Mouse (Mus musculus) myocyte (in vitro differentiated cells): Measurements from ENCODE around the gene Timm17b. TPM values are rescaled to one million over a fixed set of nuclear protein-coding genes. Genes with fewer than 3 reads are reported as not detected.

Experiments used
- H3K27me3 ChIP-seq: one replicate; pipeline ENCODE4 v1.6.1; 2011; ENCODE audit not compliant: control insufficient read depth, insufficient read depth, insufficient read length
- H3K36me3 ChIP-seq: one replicate; pipeline ENCODE4 v1.6.1; 2011; ENCODE audit not compliant: control insufficient read depth, insufficient read depth
- H3K4me2 ChIP-seq: one replicate; pipeline ENCODE4 v1.6.1; 2011; ENCODE audit warnings: low read depth, control low read depth
- H3K4me3 ChIP-seq: one replicate; pipeline ENCODE4 v1.5.1; 2011; ENCODE audit warnings: mild to moderate bottlenecking, control low read depth, moderate library complexity
- H3K79me2 ChIP-seq: one replicate; pipeline ENCODE4 v1.6.1; 2011; ENCODE audit not compliant: control insufficient read depth, insufficient read depth
- H3ac ChIP-seq: one replicate; pipeline ENCODE4 v1.6.1; 2011; ENCODE audit not compliant: control insufficient read depth, insufficient read length
- CEBPB ChIP-seq: IDR thresholded peaks from 2 replicates; pipeline ENCODE4 v1.6.1; 2011; ENCODE audit warnings: mild to moderate bottlenecking, moderate library complexity; ENCODE audit not compliant: poor library complexity, insufficient read depth, severe bottlenecking
- E2F4 ChIP-seq: IDR thresholded peaks from one replicate; pipeline ENCODE4 v1.6.1; 2011; ENCODE audit warnings: mild to moderate bottlenecking, control low read depth, moderate library complexity; ENCODE audit not compliant: insufficient read depth
- MAX ChIP-seq: IDR thresholded peaks from one replicate; pipeline ENCODE4 v1.6.1; 2011; ENCODE audit warnings: low read depth, mild to moderate bottlenecking, control low read depth
- MYOD1 ChIP-seq, 3 experiments: IDR thresholded peaks; one replicate each; pipeline ENCODE4 v1.6.1; 2011; ENCODE audit warnings: control low read depth in 2 of 3, low read depth in 2 of 3, mild to moderate bottlenecking in 2 of 3, moderate library complexity in 1 of 3; ENCODE audit not compliant: insufficient read length in 2 of 3, control insufficient read depth in 1 of 3
- MYOG ChIP-seq, 3 experiments: IDR thresholded peaks; one replicate each; pipeline ENCODE4 v1.6.1; 2011; ENCODE audit warnings: control low read depth in 2 of 3, low read depth in 2 of 3, mild to moderate bottlenecking in 2 of 3; ENCODE audit not compliant: insufficient read length in 2 of 3, control insufficient read depth in 1 of 3, insufficient read depth in 1 of 3
- POLR2A ChIP-seq: IDR thresholded peaks from one replicate; pipeline ENCODE4 v1.6.1; 2011; ENCODE audit warnings: low read depth, mild to moderate bottlenecking, control low read depth, moderate library complexity; ENCODE audit not compliant: insufficient read length
- POLR2AphosphoS2 ChIP-seq: IDR thresholded peaks from one replicate; pipeline ENCODE4 v1.6.1; 2011; ENCODE audit warnings: low read depth, control low read depth; ENCODE audit not compliant: insufficient read length
- REST ChIP-seq: IDR thresholded peaks from one replicate; pipeline ENCODE4 v1.6.1; 2011; ENCODE audit warnings: mild to moderate bottlenecking, control low read depth, moderate library complexity; ENCODE audit not compliant: insufficient read depth, insufficient read length
- SRF ChIP-seq: IDR thresholded peaks from one replicate; pipeline ENCODE4 v1.6.1; 2011; ENCODE audit warnings: low read depth; ENCODE audit not compliant: control insufficient read depth, insufficient read length
- TCF12 ChIP-seq: IDR thresholded peaks from one replicate; pipeline ENCODE4 v1.6.1; 2011; ENCODE audit warnings: mild to moderate bottlenecking, control low read depth; ENCODE audit not compliant: poor library complexity, insufficient read depth, severe bottlenecking
- TCF3 ChIP-seq: IDR thresholded peaks from one replicate; pipeline ENCODE4 v1.6.1; 2011; ENCODE audit warnings: low read depth, control low read depth; ENCODE audit not compliant: insufficient read length
- USF1 ChIP-seq: IDR thresholded peaks from one replicate; pipeline ENCODE4 v1.6.1; 2011; ENCODE audit warnings: low read depth, mild to moderate bottlenecking, control low read depth, moderate library complexity
- polyA plus RNA-seq: library from polyadenylated mRNA; unstranded; fragments of >200 nt; fragmentation: generic; extraction: Trizol; gene quantifications from one replicate; pipeline ENCODE4 v1.2.1, GENCODE M21; 2012; ENCODE audit warnings: missing spikeins

The Timm17b gene
- polyA plus RNA-seq, 1 experiment: 44.1 TPM

- Histone ChIP-seq H3ac (no peak overlapping the region), H3K36me3 (no peaks in the 10 kb centered on the region), H3K4me2 (no peak overlapping the region), H3K27me3 (no peaks in the 10 kb centered on the region), H3K79me2 (no peaks in the 10 kb centered on the region), H3K4me3 (no peak overlapping the region)
- TF ChIP-seq CEBPB (no peak), REST (no peak), MYOG (IDR thresholded peaks at IDR 0.05; ENCODE audit: control insufficient read depth in 1 of 3, insufficient read depth in 1 of 3, insufficient read length in 2 of 3, low read depth in 2 of 3) (no peak), MYOD1 (IDR thresholded peaks at IDR 0.05; ENCODE audit: control insufficient read depth in 1 of 3, insufficient read length in 2 of 3, low read depth in 2 of 3) (no peak), SRF (no peak), E2F4 (no peak), TCF12 (no peak), POLR2A (no peak), USF1 (no peak), TCF3 (no peak), POLR2AphosphoS2 (no peak), MAX (no peak)
Measured at GRCm38 (mm10) chrX:7950091-7950490, 50.9 kb downstream of the Timm17b start.

Other genes starting within 250 kb of the Timm17b start
- 3.8 TPM for gene Prickle3, start 242.1 kb upstream of the Timm17b start, polyA plus RNA-seq
- 294 TPM for gene Plp2, start 228.0 kb upstream of the Timm17b start, polyA plus RNA-seq
- 0.05 TPM for gene Magix, start 218.1 kb upstream of the Timm17b start, polyA plus RNA-seq
- 17.1 TPM for gene Gpkow, start 202.2 kb upstream of the Timm17b start, polyA plus RNA-seq
- 38.9 TPM for gene Wdr45, start 185.0 kb upstream of the Timm17b start, polyA plus RNA-seq
- 0.64 TPM for gene Gm45208, start 177.1 kb upstream of the Timm17b start, polyA plus RNA-seq
- 64.4 TPM for gene Praf2, start 170.9 kb upstream of the Timm17b start, polyA plus RNA-seq
- 2.4 TPM for gene Ccdc120, start 148.5 kb upstream of the Timm17b start, polyA plus RNA-seq
- gene Tfe3, start 136.8 kb upstream of the Timm17b start, polyA plus RNA-seq: 31.9 TPM
- gene Gripap1, start 109.6 kb upstream of the Timm17b start, polyA plus RNA-seq: 19.8 TPM
- gene Kcnd1, start 77.1 kb upstream of the Timm17b start, polyA plus RNA-seq: 0.16 TPM
- gene Otud5, start 58.0 kb upstream of the Timm17b start, polyA plus RNA-seq: 36.3 TPM
- gene Pim2, start 21.1 kb upstream of the Timm17b start, polyA plus RNA-seq: 3.0 TPM
- gene Slc35a2, start 15.3 kb upstream of the Timm17b start, polyA plus RNA-seq: 32.9 TPM
- 79.5 TPM for gene Pqbp1, start 88 bp upstream of the Timm17b start, polyA plus RNA-seq
- not detected for gene Gm10491, start 8.5 kb downstream of the Timm17b start, polyA plus RNA-seq
- gene Gm10490, start 10.2 kb downstream of the Timm17b start, polyA plus RNA-seq: not detected
- not detected for gene Pcsk1n, start 20.5 kb downstream of the Timm17b start, polyA plus RNA-seq
- gene Eras, start 29.2 kb downstream of the Timm17b start, polyA plus RNA-seq: not detected
- gene Hdac6, start 48.5 kb downstream of the Timm17b start, polyA plus RNA-seq: 11.5 TPM
- not detected for gene Gata1, start 78.7 kb downstream of the Timm17b start, polyA plus RNA-seq
- gene Glod5, start 119.1 kb downstream of the Timm17b start, polyA plus RNA-seq: not detected
- gene Suv39h1, start 175.4 kb downstream of the Timm17b start, polyA plus RNA-seq: 16.0 TPM
- 0.19 TPM for gene Was, start 191.1 kb downstream of the Timm17b start, polyA plus RNA-seq
- 16.1 TPM for gene Wdr13, start 233.5 kb downstream of the Timm17b start, polyA plus RNA-seq
- 236 TPM for gene Rbm3, start 246.5 kb downstream of the Timm17b start, polyA plus RNA-seq